Mouse (Mus musculus): ENCODE data around the gene Tdp1. TPM values are rescaled to one million over a fixed set of nuclear protein-coding genes. Genes with fewer than 3 reads are reported as not detected.

Gene Tdp1
- polyA plus RNA-seq (2012; rRNA removed; ENCODE audit: low replicate concordance), result 14.1 and 16.7 TPM in 2 replicates

DNA sequence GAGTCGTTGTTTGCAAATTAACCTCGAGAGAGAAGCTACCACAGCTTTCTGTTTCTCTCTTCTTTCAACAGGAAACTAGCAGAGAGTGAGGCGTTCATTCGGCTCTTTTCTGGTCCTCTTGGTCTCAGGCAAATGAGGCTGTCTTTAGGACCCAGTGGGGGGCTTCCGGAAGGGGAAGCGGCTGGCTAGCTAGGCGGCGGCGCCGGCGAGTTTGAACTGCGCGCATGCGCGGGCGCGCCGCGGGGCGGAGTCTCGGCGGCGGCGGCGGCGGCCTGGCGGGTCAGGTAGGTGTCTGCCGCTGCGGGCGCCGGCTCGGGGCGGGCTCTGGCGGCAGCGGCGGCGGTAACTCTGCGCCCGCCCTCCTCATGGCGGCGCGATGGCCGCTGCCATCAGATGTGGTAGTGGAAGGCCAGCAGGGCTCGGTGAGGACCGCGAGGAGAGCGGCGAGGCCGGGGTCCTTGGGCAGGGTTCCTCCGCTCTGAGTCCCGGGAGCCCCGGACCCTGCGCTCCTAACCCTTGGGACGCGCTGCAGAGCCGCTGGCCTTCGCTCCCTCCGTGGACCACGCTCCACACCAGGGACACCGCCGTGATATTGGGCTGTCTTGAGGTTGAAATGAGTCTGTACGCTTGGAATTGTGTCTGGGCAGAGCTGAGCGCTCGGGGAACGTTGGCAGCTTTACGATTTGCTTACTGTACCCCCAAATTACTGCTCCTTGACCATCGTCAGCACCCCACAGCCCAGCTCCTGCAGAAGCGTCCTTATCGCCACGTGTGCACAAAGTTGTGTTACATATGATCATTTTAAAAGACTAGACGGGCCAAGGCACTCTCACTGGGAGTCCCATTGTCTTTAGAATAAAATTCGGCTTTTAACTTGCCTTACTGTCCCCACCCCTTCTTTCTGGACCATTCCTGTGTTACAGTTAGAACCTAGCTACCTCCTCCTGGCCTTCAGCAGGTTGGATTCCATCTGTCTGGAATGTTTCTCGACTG is at the start of gene Tdp1, which contains the start of gene Efcab11:
TSS of gene Tdp1 (plus strand) at position 249 of the 993 bp plus-strand sequence.
TSS of gene Efcab11 (minus strand) at position 171 of the 993 bp plus-strand sequence.

DNA sequence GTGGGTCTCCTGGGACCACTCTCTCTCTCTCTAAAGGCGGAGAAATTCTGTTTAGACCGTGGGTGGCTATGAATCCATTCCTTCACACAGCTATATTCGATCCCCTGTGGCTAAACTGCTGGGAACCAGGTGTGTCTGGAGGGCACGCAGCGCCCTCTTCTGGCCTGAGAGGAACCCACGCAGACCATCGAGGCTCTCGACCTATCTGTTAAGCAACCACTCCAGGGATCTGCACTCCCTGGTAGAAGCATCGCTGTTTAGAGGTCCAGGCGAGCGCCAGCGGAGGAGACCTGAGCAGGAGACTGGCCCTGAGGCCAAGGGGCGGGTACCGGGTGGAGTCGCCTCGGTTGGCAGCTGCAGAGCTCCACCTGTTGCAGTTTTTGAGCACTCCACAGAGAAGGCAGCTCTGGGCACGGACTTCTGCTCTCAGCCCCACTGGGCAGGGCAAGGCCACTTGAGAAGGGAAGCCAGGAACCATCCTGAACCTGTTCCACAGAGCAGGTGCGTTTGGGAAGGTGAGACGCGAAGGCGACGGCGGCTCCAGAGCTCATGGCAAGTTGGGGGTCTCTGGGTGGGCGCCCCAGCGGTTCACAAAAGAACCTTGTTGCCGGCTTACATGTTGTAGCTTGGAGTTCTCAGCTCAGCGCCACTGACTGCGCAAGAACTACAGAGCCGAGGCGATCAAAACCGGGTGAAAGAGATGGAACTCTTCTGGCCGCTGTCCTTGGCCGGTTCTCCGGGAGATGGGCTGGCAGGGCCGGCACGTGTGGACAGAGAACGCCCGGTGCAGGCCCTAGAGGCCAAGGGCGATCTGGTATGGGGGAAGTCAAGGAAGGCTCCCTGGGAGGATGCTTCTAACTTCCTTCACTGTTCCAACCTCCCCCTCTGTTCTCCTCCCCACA is 80.2 kb downstream of the Tdp1 start, which contains the start of gene Kcnk13:
TSS of gene Kcnk13 (plus strand) at position 199 of the 902 bp plus-strand sequence.

Other genes with a start within 250 kb of the Tdp1 start
- 0.55 and 0.56 TPM in 2 replicates for gene Efcab11, start 78 bp upstream of the Tdp1 start, polyA plus RNA-seq (2012; rRNA removed; ENCODE audit: low replicate concordance)
- gene Kcnk13, start 80.0 kb downstream of the Tdp1 start, polyA plus RNA-seq (2012; rRNA removed; ENCODE audit: low replicate concordance), result 0.83 and 1.2 TPM in 2 replicates
- 45.5 and 51.1 TPM in 2 replicates for gene Psmc1, start 225.6 kb downstream of the Tdp1 start, polyA plus RNA-seq (2012; rRNA removed; ENCODE audit: low replicate concordance)

Measured in subcutaneous adipose tissue, adult 2 months (tissue).